Mouse (Mus musculus) mammary gland, adult 2 months (tissue): ENCODE data around the gene Acan. TPM values are rescaled to one million over a fixed set of nuclear protein-coding genes. Genes with fewer than 3 reads are reported as not detected.

Experiments used
- polyA plus RNA-seq: library from polyadenylated mRNA; depleted of rRNA; stranded (reverse); fragments of >200 nt; gene quantifications from 2 replicates; pipeline ENCODE4 v1.2.3, GENCODE M21; 2012; ENCODE audit warnings: low replicate concordance; rRNA removed

Gene Acan
- polyA plus RNA-seq, result 0.01 TPM in 1 of 2 replicates, not detected in the other

DNA sequence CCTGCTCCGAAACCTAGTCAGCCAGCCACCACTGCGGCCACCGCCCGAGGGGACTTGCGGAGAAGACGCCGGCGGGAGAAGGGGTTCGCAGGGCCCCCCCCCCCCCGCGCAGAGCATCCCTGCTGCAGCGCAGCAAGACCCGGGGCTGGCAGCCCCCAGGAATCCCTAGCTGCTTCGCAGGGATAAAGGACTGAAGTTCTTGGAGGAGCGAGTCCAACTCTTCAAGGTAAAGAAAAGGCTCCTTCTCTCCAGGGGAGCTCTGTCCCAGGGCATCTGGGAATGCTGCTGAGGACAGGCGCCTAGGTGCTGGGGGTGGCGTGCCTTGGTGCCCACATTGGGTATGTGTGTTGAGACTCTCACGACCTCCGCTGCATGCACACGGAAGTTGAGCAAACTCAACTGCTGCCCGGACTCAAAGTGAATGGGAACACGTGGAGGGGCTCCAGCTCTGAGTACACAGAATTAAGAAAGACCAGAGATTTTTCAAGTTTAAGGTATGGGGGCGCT is at the start of gene Acan:
Gene Acan (plus strand): TSS at position 101 of the 507 bp plus-strand sequence.

DNA sequence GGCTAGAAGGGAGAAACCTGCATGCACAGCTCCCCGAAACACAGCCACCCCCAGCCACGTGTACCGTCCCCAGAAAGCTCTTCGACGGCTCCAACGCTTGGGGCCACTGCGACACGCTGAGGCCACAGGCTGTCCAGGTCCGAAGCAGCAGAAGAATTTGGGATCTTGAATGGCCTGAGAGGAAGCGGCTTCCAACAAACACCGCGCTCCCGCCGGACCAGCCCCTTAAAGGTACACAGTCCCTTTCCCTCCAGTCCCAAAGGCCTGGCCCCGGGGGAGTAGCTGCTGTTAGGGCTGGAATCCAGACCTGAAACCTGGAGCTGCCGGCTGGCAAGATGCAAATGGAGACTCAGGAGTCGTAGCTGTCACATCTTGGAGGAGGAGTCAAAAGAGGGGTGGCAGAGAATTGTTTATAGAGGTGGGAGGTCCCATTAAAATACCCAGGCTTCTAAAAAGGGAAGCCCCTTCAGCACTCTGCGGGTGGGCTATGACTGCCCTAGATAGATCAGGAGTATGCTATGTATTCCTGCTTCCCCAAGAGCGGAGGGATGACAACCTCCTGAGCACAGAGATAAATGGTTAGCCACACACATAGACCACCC is 77.7 kb downstream of the Acan start, which contains the start of gene Hapln3:
Gene Hapln3 (minus strand): TSS at position 176 of the 602 bp plus-strand sequence.

DNA sequence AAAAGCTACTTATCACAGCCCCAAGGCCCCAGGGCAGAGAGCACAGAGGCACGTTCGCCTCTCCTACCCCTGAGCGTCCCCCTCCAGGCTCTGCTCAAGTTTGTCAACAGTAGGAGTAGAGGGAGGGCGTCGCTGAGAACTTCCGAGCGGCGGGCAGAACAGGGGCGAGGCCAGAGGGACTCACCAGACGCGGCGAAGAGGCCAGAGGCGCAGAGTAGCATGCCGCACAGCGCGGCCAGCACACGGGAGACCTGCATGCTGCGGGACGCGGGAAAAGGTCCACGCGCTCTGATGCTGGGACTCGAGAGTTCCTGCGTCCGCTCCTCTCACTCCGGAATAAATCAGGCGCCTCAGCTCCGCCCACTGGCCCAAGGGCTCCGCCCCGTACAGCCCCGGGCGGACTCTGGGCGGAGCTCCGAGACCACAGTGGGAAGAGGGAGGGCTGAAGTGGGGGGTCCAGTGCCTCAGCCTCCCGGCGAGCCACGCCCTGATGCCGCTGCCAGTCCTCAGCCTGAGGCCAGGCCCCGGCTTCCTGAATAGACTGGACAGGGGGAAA is 95.5 kb downstream of the Acan start, which contains the start of gene Mfge8:
Gene Mfge8 (minus strand): TSS at position 350 of the 556 bp plus-strand sequence.

Other genes with a start within 250 kb of the Acan start
- 17.2 and 20.7 TPM in 2 replicates for gene Det1, start 206.2 kb upstream of the Acan start, polyA plus RNA-seq
- 19.1 and 21.7 TPM in 2 replicates for gene Aen, start 157.6 kb upstream of the Acan start, polyA plus RNA-seq
- gene Isg20, start 140.1 kb upstream of the Acan start, polyA plus RNA-seq, result 31.3 and 34.4 TPM in 2 replicates
- gene Hapln3, start 77.5 kb downstream of the Acan start, polyA plus RNA-seq, result 1.3 and 2.7 TPM in 2 replicates
- 664 and 937 TPM in 2 replicates for gene Mfge8, start 95.6 kb downstream of the Acan start, polyA plus RNA-seq
- 24.7 and 30.3 TPM in 2 replicates for gene Abhd2, start 219.7 kb downstream of the Acan start, polyA plus RNA-seq